31 mouse cellular contexts compared by ENCODE assay signal in the genomic region with DNA sequence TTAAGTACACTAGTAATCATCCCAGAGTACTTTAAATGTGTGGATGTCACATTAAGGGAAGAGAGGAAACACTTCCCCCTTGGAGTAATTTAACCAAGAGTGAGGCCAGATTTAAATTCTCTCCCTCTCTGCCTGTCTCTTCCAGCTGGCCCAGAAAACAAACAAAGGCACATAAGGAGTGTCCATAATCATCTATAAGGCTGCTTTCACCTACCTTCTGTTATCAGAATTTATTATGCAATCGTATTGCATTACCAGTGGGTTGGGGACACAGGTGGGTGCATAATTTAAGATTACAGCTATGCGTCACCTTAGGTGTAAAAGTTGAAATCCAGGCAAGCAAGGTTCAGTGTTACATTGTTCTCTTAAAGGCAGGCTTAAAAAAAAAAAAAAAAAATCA.
"Had no signal": no experiment of that assay in that cellular context is flagged by ENCODE, and none has a peak within 500 bp of the region (broad histone marks: within the 10 kb centered on the region; RNA-seq: fewer than 3 reads in every experiment).

No protein-coding gene starts in this region.

- H3K27me3 ChIP-seq: limb, embryonic 12.5 days; limb, embryonic 13.5 days; limb, embryonic 15.5 days; liver, embryonic 12.5 days; liver, embryonic 13.5 days; liver, embryonic 15.5 days; lung, embryonic 15.5 days; megakaryocyte, embryonic 14.5 days; midbrain, embryonic 12.5 days; midbrain, embryonic 13.5 days; midbrain, embryonic 15.5 days had no signal

- H3K4me3 ChIP-seq: limb, embryonic 10.5 days; limb, embryonic 12.5 days; limb, embryonic 13.5 days; limb, embryonic 15.5 days; liver, embryonic 12.5 days; liver, embryonic 13.5 days; liver, embryonic 15.5 days; lung, embryonic 15.5 days; megakaryocyte, embryonic 14.5 days; midbrain, embryonic 10.5 days; midbrain, embryonic 12.5 days; midbrain, embryonic 13.5 days; midbrain, embryonic 15.5 days; myocyte had no signal

- H3K9me3 ChIP-seq: limb, embryonic 10.5 days; limb, embryonic 12.5 days; limb, embryonic 13.5 days; limb, embryonic 15.5 days; liver, embryonic 12.5 days; liver, embryonic 13.5 days; liver, embryonic 15.5 days; lung, embryonic 15.5 days; megakaryocyte, embryonic 14.5 days; midbrain, embryonic 10.5 days; midbrain, embryonic 12.5 days; midbrain, embryonic 13.5 days; midbrain, embryonic 15.5 days had no signal

- H3K9ac ChIP-seq: limb, embryonic 12.5 days; limb, embryonic 13.5 days; limb, embryonic 15.5 days; liver, embryonic 12.5 days; liver, embryonic 13.5 days; liver, embryonic 14.5 days; liver, embryonic 15.5 days; liver, postnatal 0 days; lung, embryonic 14.5 days; lung, embryonic 15.5 days; midbrain, embryonic 12.5 days; midbrain, embryonic 13.5 days; midbrain, embryonic 15.5 days had no signal

- H3K4me2 ChIP-seq: limb, embryonic 12.5 days; limb, embryonic 13.5 days; limb, embryonic 15.5 days; liver, embryonic 11.5 days; liver, embryonic 12.5 days; liver, embryonic 13.5 days; liver, embryonic 15.5 days; lung, embryonic 14.5 days; lung, embryonic 15.5 days; midbrain, embryonic 11.5 days; midbrain, embryonic 12.5 days; midbrain, embryonic 13.5 days; midbrain, embryonic 15.5 days had no signal

- H3K36me3 ChIP-seq: limb, embryonic 10.5 days; limb, embryonic 12.5 days; limb, embryonic 13.5 days; limb, embryonic 15.5 days; liver, embryonic 12.5 days; liver, embryonic 13.5 days; liver, embryonic 15.5 days; lung, embryonic 15.5 days; midbrain, embryonic 10.5 days; midbrain, embryonic 12.5 days; midbrain, embryonic 13.5 days; midbrain, embryonic 15.5 days had no signal

- H3K27ac ChIP-seq: limb, embryonic 10.5 days; limb, embryonic 12.5 days; limb, embryonic 13.5 days; limb, embryonic 15.5 days; liver, embryonic 12.5 days; liver, embryonic 13.5 days; liver, embryonic 14.5 days; liver, embryonic 15.5 days; lung, embryonic 15.5 days; macrophage; midbrain, embryonic 10.5 days; midbrain, embryonic 12.5 days; midbrain, embryonic 13.5 days; midbrain, embryonic 15.5 days had no signal

- ATAC-seq: liver, embryonic 12.5 days; liver, postnatal 0 days; lung, postnatal 0 days; midbrain, embryonic 13.5 days; midbrain, embryonic 15.5 days; midbrain, embryonic 16.5 days had no signal

- H3K4me1 ChIP-seq: limb, embryonic 10.5 days; limb, embryonic 12.5 days; limb, embryonic 13.5 days; limb, embryonic 15.5 days; liver, embryonic 12.5 days; liver, embryonic 13.5 days; liver, embryonic 15.5 days; lung, embryonic 15.5 days; megakaryocyte, embryonic 14.5 days; midbrain, embryonic 10.5 days; midbrain, embryonic 12.5 days; midbrain, embryonic 13.5 days; midbrain, embryonic 15.5 days had no signal

- DNase-seq: left cerebral cortex, postnatal 4 days; liver; liver, embryonic 13.5 days; liver, postnatal 0 days; lung, adult 18-20 months; lung, adult 2 months; lung, embryonic 14.5 days; lung, postnatal 10 days; lung, postnatal 14 days; lung, postnatal 36 days; lung, postnatal 4 days; midbrain, embryonic 14.5 days had no signal
